Mouse (Mus musculus) bone marrow, adult 2 months (tissue): ENCODE measurements at regions not wholly inside any gene's neighbourhood (a gene's known extent, or its start where the extent isn't known, plus 50 kb on each side); places are given as distances from the start of the nearest gene placed in this dataset.

Experiments
- CTCF ChIP-seq: fragments of 200-500 bp; IDR thresholded peaks from 2 replicates; pipeline ENCODE4 v1.5.1; 2011; ENCODE audit warnings: low read length, control low read depth; ENCODE audit not compliant: control insufficient read depth, insufficient read depth
- POLR2A ChIP-seq: fragments of 200-500 bp; IDR thresholded peaks from 2 replicates; pipeline ENCODE4 v1.6.1; 2011; ENCODE audit warnings: low read depth, mild to moderate bottlenecking, control low read depth, low read length, borderline replicate concordance; ENCODE audit not compliant: control insufficient read depth

DNA sequence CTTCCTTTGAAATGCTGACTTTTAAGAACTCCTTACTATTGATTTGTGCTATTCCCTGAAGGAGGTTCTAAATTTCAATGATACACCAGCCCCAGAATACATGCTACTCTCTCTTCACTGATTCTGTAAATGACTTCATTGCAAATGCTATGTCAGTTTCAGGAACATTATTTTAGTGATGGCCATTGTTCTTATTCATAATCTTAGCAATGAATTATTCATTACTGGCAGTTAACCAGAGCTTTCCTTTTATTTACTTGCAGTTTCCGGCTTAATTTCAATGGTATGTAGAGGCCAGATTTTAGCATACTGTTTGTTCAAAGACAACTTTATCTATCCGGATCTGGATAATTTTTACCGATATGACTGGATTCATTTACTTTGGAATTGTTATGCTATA lies 114.1 kb upstream of the Arhgap18 start:
- no peak for TF ChIP-seq CTCF
- TF ChIP-seq POLR2A, result no peak
